Mouse (Mus musculus) thymus, adult 2 months (tissue): Measurements from ENCODE around the gene Cdhr3.

Experiments
- CTCF ChIP-seq: fragments of 200-500 bp; IDR thresholded peaks from 2 replicates; pipeline ENCODE4 v1.5.1; 2012; ENCODE audit warnings: mild to moderate bottlenecking, control low read depth, low read length, moderate library complexity, borderline replicate concordance; ENCODE audit not compliant: control insufficient read depth, poor library complexity, insufficient read depth; ENCODE audit errors: extremely low read depth
- POLR2A ChIP-seq: fragments of 200-500 bp; IDR thresholded peaks from 2 replicates; pipeline ENCODE4 v1.6.1; 2012; ENCODE audit warnings: mild to moderate bottlenecking, low read length, control low read depth, moderate library complexity; ENCODE audit not compliant: control insufficient read depth, poor library complexity, insufficient read depth; ENCODE audit errors: extremely low read depth

GRCm38 (mm10) chr12:33021751-33022150 lies 70.9 kb downstream of the Cdhr3 start:
- TF ChIP-seq POLR2A, result no peak
- no peak for TF ChIP-seq CTCF
